Mouse (Mus musculus): ENCODE measurements around the gene Mesd. TPM values are rescaled to one million over a fixed set of nuclear protein-coding genes. Genes with fewer than 3 reads are reported as not detected.
A peak's percentile ranks its signal among the peaks of the same experiment; 100 is the strongest.
"Not testable (repeated sequence)": the region's sequence is repeated elsewhere in the genome, so short reads cannot be mapped to it uniquely, and the experiment has no call there.

The Mesd gene
- polyA plus RNA-seq, 1 experiment from 2014 or later = 39.6 TPM

- peak; percentile 33 for ATAC-seq
- peak overlapping the region; percentile 92 for H3K4me3 ChIP-seq (ENCODE audit: low read depth, low read length)
- 23% methylated on average over 6 of the region's 6 CpGs for WGBS (ENCODE audit: insufficient replicate concordance)
- H3K9me3 ChIP-seq (ENCODE audit: low read length) = no peaks in the 10 kb centered on the region
- H3K4me2 ChIP-seq (ENCODE audit: low read depth, low read length) = peak overlapping the region; percentile 97
- H3K9ac ChIP-seq (replicated peaks) = peak overlapping the region; percentile 96
- peaks cover 9% of the 10 kb centered on the region for H3K36me3 ChIP-seq (replicated peaks; ENCODE audit: insufficient read depth, low read length)
- no peak for TF ChIP-seq CTCF (IDR thresholded peaks at IDR 0.05; ENCODE audit: low read depth)
- TF ChIP-seq EP300 (IDR thresholded peaks at IDR 0.05; ENCODE audit: low read depth) = peak; percentile 90
- DNase-seq = peak; percentile 51
- H3K27me3 ChIP-seq (ENCODE audit: insufficient read depth, low read length) = no peaks in the 10 kb centered on the region
- peaks cover 51% of the 10 kb centered on the region for H3K4me1 ChIP-seq (ENCODE audit: insufficient read depth)
- H3K27ac ChIP-seq (ENCODE audit: low read depth) = peak overlapping the region; percentile 96
Observed at GRCm38 (mm10) chr7:83884921-83885532, 761 bp downstream of the Mesd start.

GRCm38 (mm10) chr7:83885835-83886234, 1.6 kb downstream of the Mesd start:
- WGBS (ENCODE audit: insufficient replicate concordance) = 31% methylated on average over 4 of the region's 4 CpGs

GRCm38 (mm10) chr7:83886366-83887129, 2.3 kb downstream of the Mesd start:
- Histone ChIP-seq H3K4me3 (ENCODE audit: low read depth, low read length) (no peak overlapping the region), H3K4me2 (ENCODE audit: low read depth, low read length) (peak overlapping the region; percentile 97; the same call in 1 of the 2 replicates), H3K9me3 (ENCODE audit: low read length) (no peaks in the 10 kb centered on the region), H3K27me3 (ENCODE audit: insufficient read depth, low read length) (no peaks in the 10 kb centered on the region), H3K27ac (ENCODE audit: low read depth) (peak overlapping the region; percentile 96), H3K36me3 (replicated peaks; ENCODE audit: insufficient read depth, low read length) (peaks cover 9% of the 10 kb centered on the region), H3K4me1 (ENCODE audit: insufficient read depth) (peaks cover 46% of the 10 kb centered on the region), H3K9ac (replicated peaks) (no peak overlapping the region)
- TF ChIP-seq CTCF (IDR thresholded peaks at IDR 0.05; ENCODE audit: low read depth) (peak; percentile 85), EP300 (IDR thresholded peaks at IDR 0.05; ENCODE audit: low read depth) (no peak)
- 85% methylated on average over 6 of the region's 6 CpGs for WGBS (ENCODE audit: insufficient replicate concordance)
- DNase-seq (no peak), ATAC-seq (no peak)

More at GRCm38 (mm10) chr7:83885835-83886234, 1.6 kb downstream of the Mesd start:
- TF ChIP-seq EP300 (IDR thresholded peaks at IDR 0.05; ENCODE audit: low read depth) (peak; percentile 84), CTCF (IDR thresholded peaks at IDR 0.05; ENCODE audit: low read depth) (no peak)
- Histone ChIP-seq H3K27ac (ENCODE audit: low read depth) (peak overlapping the region; percentile 96), H3K4me3 (ENCODE audit: low read depth, low read length) (peak overlapping the region; percentile 92; the same call in 1 of the 2 replicates), H3K27me3 (ENCODE audit: insufficient read depth, low read length) (no peaks in the 10 kb centered on the region), H3K9ac (replicated peaks) (peak overlapping the region; percentile 96; the same call in 1 of the 2 replicates), H3K4me2 (ENCODE audit: low read depth, low read length) (peak overlapping the region; percentile 97), H3K9me3 (ENCODE audit: low read length) (no peaks in the 10 kb centered on the region), H3K4me1 (ENCODE audit: insufficient read depth) (peaks cover 49% of the 10 kb centered on the region), H3K36me3 (replicated peaks; ENCODE audit: insufficient read depth, low read length) (peaks cover 9% of the 10 kb centered on the region)
- ATAC-seq (peak; percentile 14), DNase-seq (peak; percentile 40)

- Histone ChIP-seq H3K4me1 (ENCODE audit: insufficient read depth) (peaks cover 46% of the 10 kb centered on the region), H3K9me3 (ENCODE audit: low read length) (no peaks in the 10 kb centered on the region), H3K4me2 (ENCODE audit: low read depth, low read length) (no peak overlapping the region), H3K4me3 (ENCODE audit: low read depth, low read length) (no peak overlapping the region), H3K36me3 (replicated peaks; ENCODE audit: insufficient read depth, low read length) (no peaks in the 10 kb centered on the region; the same call in 1 of the 2 replicates), H3K9ac (replicated peaks) (no peak overlapping the region), H3K27me3 (ENCODE audit: insufficient read depth, low read length) (no peaks in the 10 kb centered on the region), H3K27ac (ENCODE audit: low read depth) (0 out of 2 replicates have a peak overlapping the region, but pooled peaks have one; percentile 35)
- ATAC-seq = no peak
- TF ChIP-seq CTCF (IDR thresholded peaks at IDR 0.05; ENCODE audit: low read depth) = no peak
- no peak for TF ChIP-seq EP300 (IDR thresholded peaks at IDR 0.05; ENCODE audit: low read depth)
- peak; percentile 47 for DNase-seq
- 51% methylated on average over 3 of the region's 3 CpGs for WGBS (ENCODE audit: insufficient replicate concordance)
Observed at GRCm38 (mm10) chr7:83889383-83889782, 5.1 kb downstream of the Mesd start.

GRCm38 (mm10) chr7:83889946-83890345, 5.7 kb downstream of the Mesd start:
- not testable (repeated sequence) for H3K36me3 ChIP-seq (replicated peaks; ENCODE audit: insufficient read depth, low read length); H3K4me3 ChIP-seq (ENCODE audit: low read depth, low read length); H3K9me3 ChIP-seq (ENCODE audit: low read length); ATAC-seq; H3K27ac ChIP-seq (ENCODE audit: low read depth); DNase-seq; H3K4me2 ChIP-seq (ENCODE audit: low read depth, low read length); H3K9ac ChIP-seq (replicated peaks); H3K27me3 ChIP-seq (ENCODE audit: insufficient read depth, low read length)
- H3K4me1 ChIP-seq (ENCODE audit: insufficient read depth) = peaks cover 44% of the 10 kb centered on the region
- 85% methylated on average over 5 of the region's 5 CpGs for WGBS (ENCODE audit: insufficient replicate concordance)
